In genomic region chr1:156735788-156736187, GRCm38 (mm10) we compare ENCODE assay signal across 29 mouse cellular contexts. TPM values are rescaled to one million over a fixed set of nuclear protein-coding genes. Genes with fewer than 3 reads are reported as not detected.
DNase-seq lines count a peak whose midpoint lies in the region; ATAC-seq and TF ChIP-seq lines count a peak whose summit lies in the region.
"Had no signal": no experiment of that assay in that cellular context is flagged by ENCODE, and none has a peak within 500 bp of the region (broad histone marks: within the 10 kb centered on the region; RNA-seq: fewer than 3 reads in every experiment).

No protein-coding gene starts in this region.

- H3K27ac ChIP-seq in intestine, postnatal 0 days (ENCODE audit: low read depth, low read length): peak overlapping the region; percentile 68
- no peak overlapping the region for H3K27ac ChIP-seq in stomach, postnatal 0 days (replicated peaks)
- H3K27ac ChIP-seq in forebrain, embryonic 15.5 days (replicated peaks): no peak overlapping the region
- H3K27ac ChIP-seq: embryonic facial prominence, embryonic 13.5 days; forebrain, embryonic 13.5 days; gastrocnemius, adult 2 months; heart, embryonic 15.5 days; hindbrain, embryonic 15.5 days had no signal

- H3K9me3 ChIP-seq in intestine, postnatal 0 days (ENCODE audit: control insufficient read depth): no peaks in the 10 kb centered on the region
- no peaks in the 10 kb centered on the region for H3K9me3 ChIP-seq in stomach, postnatal 0 days (ENCODE audit: control insufficient read depth, low read length)
- no peaks in the 10 kb centered on the region for H3K9me3 ChIP-seq in forebrain, embryonic 15.5 days
- H3K9me3 ChIP-seq: embryonic facial prominence, embryonic 13.5 days; forebrain, embryonic 13.5 days; heart, embryonic 15.5 days; hindbrain, embryonic 15.5 days; megakaryocyte, embryonic 14.5 days had no signal

- peak; percentile 39 for DNase-seq in stomach, postnatal 0 days (ENCODE audit: low spot score)
- DNase-seq in layer of hippocampus, postnatal 36 days: no peak
- DNase-seq in left cerebral cortex, adult 8-10 months (ENCODE audit: low spot score in 2 of 2): no peak
- DNase-seq: adrenal gland, postnatal 10 days; B cell, adult 2 months; cerebellum, adult 2 months; cerebellum, postnatal 25 days; embryo, embryonic 11 days; gastrocnemius, adult 2 months; kidney, adult 2 months; kidney, postnatal 10 days; lung, adult 18-20 months; lung, postnatal 10 days; midbrain, embryonic 14.5 days; right cerebral cortex, postnatal 14 days; spleen, adult 18-20 months; thymus, adult 2 months had no signal

- TF ChIP-seq EP300 in stomach, postnatal 0 days (optimal IDR thresholded peaks at IDR 0.05): no peak

- H3K4me3 ChIP-seq in intestine, postnatal 0 days (ENCODE audit: low read depth, low read length): no peak overlapping the region
- H3K4me3 ChIP-seq in stomach, postnatal 0 days (ENCODE audit: low read depth, low read length): no peak overlapping the region
- no peak overlapping the region for H3K4me3 ChIP-seq in forebrain, embryonic 15.5 days
- H3K4me3 ChIP-seq: embryonic facial prominence, embryonic 13.5 days; erythroblast, embryonic 14.5 days; forebrain, embryonic 13.5 days; gastrocnemius, adult 2 months; heart, embryonic 15.5 days; hindbrain, embryonic 15.5 days; megakaryocyte, embryonic 14.5 days had no signal

- no peak overlapping the region for H3K4me2 ChIP-seq in intestine, postnatal 0 days (replicated peaks; ENCODE audit: low read depth)
- H3K4me2 ChIP-seq in stomach, postnatal 0 days (replicated peaks; ENCODE audit: low read depth): no peak overlapping the region
- no peak overlapping the region for H3K4me2 ChIP-seq in forebrain, embryonic 15.5 days (replicated peaks)
- H3K4me2 ChIP-seq: embryonic facial prominence, embryonic 13.5 days; forebrain, embryonic 13.5 days; heart, embryonic 15.5 days; hindbrain, embryonic 15.5 days had no signal

- 28% methylated on average over 2 of the region's 2 CpGs for WGBS in intestine, postnatal 0 days
- whole genome bisulfite sequencing in stomach, postnatal 0 days: 50% methylated on average over 2 of the region's 2 CpGs
- 84% methylated on average over 2 of the region's 2 CpGs for WGBS in forebrain, embryonic 15.5 days

- H3K4me1 ChIP-seq in intestine, postnatal 0 days (replicated peaks; ENCODE audit: control insufficient read depth, insufficient read depth, low read length): 0 out of 2 replicates have a peak, but pooled peaks cover 6% of the 10 kb centered on the region
- H3K4me1 ChIP-seq in stomach, postnatal 0 days (replicated peaks; ENCODE audit: control insufficient read depth, insufficient read depth): no peaks in the 10 kb centered on the region; the same call in 1 of the 2 replicates
- H3K4me1 ChIP-seq in forebrain, embryonic 15.5 days: no peaks in the 10 kb centered on the region
- H3K4me1 ChIP-seq: embryonic facial prominence, embryonic 13.5 days; forebrain, embryonic 13.5 days; hindbrain, embryonic 15.5 days had no signal

- no peak overlapping the region for H3K9ac ChIP-seq in intestine, postnatal 0 days (ENCODE audit: low read depth, low read length)
- H3K9ac ChIP-seq in stomach, postnatal 0 days (ENCODE audit: low read length): no peak overlapping the region
- H3K9ac ChIP-seq in forebrain, embryonic 15.5 days (replicated peaks): no peak overlapping the region
- H3K9ac ChIP-seq: embryonic facial prominence, embryonic 13.5 days; forebrain, embryonic 13.5 days; heart, embryonic 15.5 days; hindbrain, embryonic 15.5 days had no signal

- H3K27me3 ChIP-seq in intestine, postnatal 0 days (replicated peaks; ENCODE audit: control insufficient read depth, insufficient read depth, low read length): no peaks in the 10 kb centered on the region
- no peaks in the 10 kb centered on the region for H3K27me3 ChIP-seq in stomach, postnatal 0 days (ENCODE audit: control insufficient read depth, insufficient read depth, low read length)
- no peaks in the 10 kb centered on the region for H3K27me3 ChIP-seq in forebrain, embryonic 15.5 days
- H3K27me3 ChIP-seq: CH12.LX; embryonic facial prominence, embryonic 13.5 days; forebrain, embryonic 13.5 days; heart, embryonic 15.5 days; hindbrain, embryonic 15.5 days; megakaryocyte, embryonic 14.5 days had no signal

- no peak for TF ChIP-seq CTCF in intestine, postnatal 0 days (IDR thresholded peaks at IDR 0.05; ENCODE audit: low read depth)
- no peak for TF ChIP-seq CTCF in stomach, postnatal 0 days (IDR thresholded peaks at IDR 0.05; ENCODE audit: low read depth)

- ATAC-seq in common myeloid progenitor, adult 5-6 weeks (replicated peaks; ENCODE audit: low read depth, poor library complexity, severe bottlenecking): 0 out of 2 replicates have a peak, but pooled peaks have one; percentile 10
- ATAC-seq in intestine, postnatal 0 days: peak; percentile 72
- ATAC-seq in megakaryocyte progenitor cell, adult 5-6 weeks (replicated peaks; ENCODE audit: poor library complexity): peak; percentile 47
- ATAC-seq in stomach, postnatal 0 days (ENCODE audit: low FRiP score, low TSS enrichment): peak; percentile 89
- no peak for ATAC-seq in forebrain, embryonic 15.5 days (replicated peaks)
- ATAC-seq: activated CD4-positive, CD25-positive, alpha-beta regulatory T cell, adult 4 months; forebrain, embryonic 13.5 days had no signal

- no peaks in the 10 kb centered on the region for H3K36me3 ChIP-seq in intestine, postnatal 0 days (ENCODE audit: control insufficient read depth, insufficient read depth)
- H3K36me3 ChIP-seq in stomach, postnatal 0 days (ENCODE audit: control insufficient read depth, insufficient read depth, low read length): no peaks in the 10 kb centered on the region
- no peaks in the 10 kb centered on the region for H3K36me3 ChIP-seq in forebrain, embryonic 15.5 days
- H3K36me3 ChIP-seq: embryonic facial prominence, embryonic 13.5 days; heart, embryonic 15.5 days; hindbrain, embryonic 15.5 days had no signal

RNA-seq across cellular contexts. Expression of gene Fam20b, which starts 16.9 kb away (rescaled TPM):
- total RNA-seq in common myeloid progenitor, adult 5-6 weeks (2017): 35.0 and 35.9 TPM in 2 replicates
- 35.4 and 36.9 TPM in 2 replicates for polyA plus RNA-seq in intestine, postnatal 0 days (2015; fragmentation: Nextera tagmentation; extraction: Ambion mirVana)
- 15.0 and 18.5 TPM in 2 replicates for total RNA-seq in megakaryocyte progenitor cell, adult 5-6 weeks (2015)
- 46.0 and 49.1 TPM in 2 replicates for total RNA-seq in megakaryocyte progenitor cell, adult 5-6 weeks (2017)
- 24.7 and 28.0 TPM in 2 replicates for polyA plus RNA-seq in stomach, postnatal 0 days (2015; fragmentation: Nextera tagmentation; extraction: Ambion mirVana)
- 26.2 and 27.8 TPM in 2 replicates for polyA plus RNA-seq in forebrain, embryonic 15.5 days (2015; fragmentation: Nextera tagmentation; extraction: Ambion mirVana)
- total RNA-seq in layer of hippocampus, postnatal 36 days (2021): 10 to 100 TPM; 76.5 to 78.5 TPM
- 10 to 100 TPM; 69.0 to 81.1 (median 75.8) TPM for total RNA-seq in left cerebral cortex, adult 8-10 months (2022)
